Mouse (Mus musculus) hindbrain, embryonic 12.5 days (tissue): ENCODE measurements around the gene Uncx. TPM values are rescaled to one million over a fixed set of nuclear protein-coding genes. Genes with fewer than 3 reads are reported as not detected.

ENCODE experiments used
- ATAC-seq: fragments of 200-750 bp; cut with Nextera tagmentation; 2 replicates; pipeline ENCODE4 v1.8.0; 2017; ENCODE audit warnings: moderate TSS enrichment; ENCODE audit not compliant: low FRiP score
- H3K27ac ChIP-seq: fragments of 300-500 bp; sonication (generic); 2 replicates; pipeline ENCODE4 v1.5.1; 2016; ENCODE audit warnings: mild to moderate bottlenecking
- H3K27me3 ChIP-seq: fragments of 300-500 bp; sonication (generic); 2 replicates; pipeline ENCODE4 v1.6.1; 2016; ENCODE audit warnings: mild to moderate bottlenecking
- H3K36me3 ChIP-seq: fragments of 300-500 bp; sonication (generic); 2 replicates; pipeline ENCODE4 v1.6.1; 2016; ENCODE audit warnings: mild to moderate bottlenecking
- H3K4me1 ChIP-seq: fragments of 300-500 bp; sonication (generic); 2 replicates; pipeline ENCODE4 v1.6.1; 2016
- H3K4me2 ChIP-seq: fragments of 300-500 bp; sonication (generic); replicated peaks from 2 replicates; pipeline ENCODE4 v1.6.1; 2016; ENCODE audit warnings: mild to moderate bottlenecking
- H3K4me3 ChIP-seq: fragments of 300-500 bp; sonication (generic); 2 replicates; pipeline ENCODE4 v1.5.1; 2016; ENCODE audit warnings: mild to moderate bottlenecking
- H3K9ac ChIP-seq: fragments of 300-500 bp; sonication (generic); 2 replicates; pipeline ENCODE4 v1.6.1; 2016; ENCODE audit warnings: mild to moderate bottlenecking, moderate library complexity
- H3K9me3 ChIP-seq: fragments of 300-500 bp; sonication (generic); replicated peaks from 2 replicates; pipeline ENCODE4 v1.6.1; 2016; ENCODE audit warnings: mild to moderate bottlenecking
- WGBS: fragments of 180-500 bp; shearing (Covaris S2); methylation state at CpG from one replicate; pipeline ENCODE4 v1.1.7; 2016; 5-methylcytosine and 5-hydroxymethylcytosine counted together
- polyA plus RNA-seq: library from polyadenylated mRNA; unstranded; fragments of >200 nt; fragmentation: Nextera tagmentation; extraction: Ambion mirVana; gene quantifications from 2 replicates; pipeline ENCODE4 v1.2.1, GENCODE M21; 2016

Gene Uncx
- polyA plus RNA-seq, 1 experiment from 2014 or later = 97.3 TPM

DNA sequence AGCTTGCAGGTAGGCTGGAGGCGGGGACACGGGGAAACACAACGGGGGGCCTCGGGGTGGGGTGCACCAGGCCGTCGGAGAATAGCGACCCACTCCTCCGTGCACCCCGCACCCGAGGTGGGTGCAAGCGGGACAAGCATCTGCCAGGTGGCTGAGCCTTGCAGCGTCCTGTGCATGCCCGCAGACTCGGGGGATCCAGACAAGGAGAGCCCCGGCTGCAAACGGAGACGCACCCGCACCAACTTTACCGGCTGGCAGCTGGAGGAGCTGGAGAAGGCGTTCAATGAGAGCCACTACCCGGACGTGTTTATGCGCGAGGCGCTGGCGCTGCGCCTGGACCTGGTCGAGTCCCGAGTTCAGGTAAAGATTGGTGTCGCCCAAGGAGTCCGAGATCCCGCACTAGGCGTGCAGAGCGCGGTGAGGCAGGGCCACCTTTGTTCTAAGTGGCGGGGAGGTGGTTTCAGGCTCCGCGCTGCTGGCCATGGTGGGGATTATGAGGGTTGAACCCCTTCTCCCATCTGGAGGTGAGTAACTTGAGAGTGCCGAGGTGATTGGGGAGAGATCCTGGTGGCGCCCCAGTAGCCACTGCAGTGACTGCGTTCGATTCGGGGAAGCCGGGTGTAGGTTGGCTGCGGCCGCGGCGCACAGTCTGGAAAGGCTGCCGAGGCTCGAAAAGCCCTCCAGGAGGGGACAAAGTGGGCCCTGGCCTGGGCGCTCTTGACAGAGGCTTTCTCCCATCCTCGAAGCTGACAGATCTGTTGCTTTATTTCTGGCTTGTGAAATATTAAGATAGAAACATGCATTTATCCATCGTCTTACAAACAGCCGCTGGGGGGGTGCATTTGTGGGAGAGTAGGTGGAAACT, 1.2 kb downstream of the Uncx start:
- H3K4me2 ChIP-seq = peak overlapping the region; percentile 60
- peak overlapping the region; percentile 51 for H3K4me3 ChIP-seq
- H3K27ac ChIP-seq = peak overlapping the region; percentile 91
- H3K4me1 ChIP-seq = peaks cover 29% of the 10 kb centered on the region
- H3K36me3 ChIP-seq = no peaks in the 10 kb centered on the region
- WGBS = under 1% methylated on average over 54 of the region's 54 CpGs
- H3K9me3 ChIP-seq = no peaks in the 10 kb centered on the region
- H3K27me3 ChIP-seq = peaks cover 94% of the 10 kb centered on the region
- no peak for ATAC-seq
- peak overlapping the region; percentile 69 for H3K9ac ChIP-seq

DNA sequence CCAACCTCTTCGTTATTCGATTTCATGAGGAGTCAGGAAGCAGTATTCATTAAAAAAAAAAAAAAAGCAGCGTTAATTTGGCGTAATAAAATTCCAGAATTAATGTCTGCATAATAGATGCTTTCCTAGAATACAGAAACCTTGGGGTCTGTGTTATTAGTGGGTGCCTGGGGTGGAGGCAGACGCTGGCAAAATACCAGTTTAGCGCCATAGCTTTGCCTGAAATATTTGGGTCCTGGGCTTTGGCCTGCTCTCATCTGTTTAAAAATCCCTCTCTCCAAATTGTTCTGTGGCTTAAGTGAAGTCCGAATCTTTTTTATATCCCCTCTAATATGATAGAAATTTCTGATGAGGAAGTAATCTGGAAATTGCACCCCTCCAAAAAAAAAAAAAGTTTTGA, 1.9 kb downstream of the Uncx start:
- Histone ChIP-seq H3K4me2 (peak overlapping the region; percentile 60), H3K4me3 (peak overlapping the region; percentile 51), H3K27ac (peak overlapping the region; percentile 91), H3K4me1 (peaks cover 31% of the 10 kb centered on the region), H3K36me3 (no peaks in the 10 kb centered on the region), H3K27me3 (peaks cover 95% of the 10 kb centered on the region), H3K9me3 (no peaks in the 10 kb centered on the region), H3K9ac (peak overlapping the region; percentile 69)
- 5% methylated on average over 7 of the region's 7 CpGs for WGBS
- no peak for ATAC-seq

DNA sequence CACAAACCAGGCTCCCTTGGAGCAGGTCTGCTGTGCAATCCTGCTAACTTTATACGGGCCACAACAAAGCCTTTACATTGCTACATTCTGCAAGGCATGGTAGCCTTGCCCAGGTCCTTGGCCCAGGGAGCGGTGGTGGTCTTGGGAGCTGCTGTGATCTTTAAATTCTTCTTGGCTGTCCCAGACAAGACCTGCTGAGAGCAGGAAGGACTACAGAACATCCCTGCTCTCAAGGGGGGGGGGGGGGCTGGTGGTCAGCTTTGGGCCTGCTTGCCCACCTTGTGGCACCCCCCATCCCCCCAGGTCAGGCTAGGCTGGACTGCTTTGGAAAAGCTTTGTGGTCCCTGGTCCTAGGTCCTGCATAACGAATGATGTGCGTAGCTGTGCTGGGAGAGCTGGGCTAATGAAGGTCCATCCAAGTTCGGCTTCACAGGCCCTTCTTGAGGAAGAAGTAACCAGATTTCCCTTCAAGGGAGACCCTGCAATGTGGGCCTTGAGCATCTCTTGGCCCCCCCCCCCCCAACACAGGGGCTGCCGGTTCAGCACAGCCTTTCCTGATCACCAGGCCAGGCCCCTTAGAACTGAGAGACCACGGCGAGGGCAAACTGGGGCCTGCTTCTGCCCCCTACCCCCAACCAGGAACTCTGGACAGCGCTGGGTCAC, 2.5 kb downstream of the Uncx start:
- peak overlapping the region; percentile 91 for H3K27ac ChIP-seq
- peaks cover 28% of the 10 kb centered on the region for H3K4me1 ChIP-seq
- ATAC-seq = no peak
- peak overlapping the region; percentile 51 for H3K4me3 ChIP-seq
- H3K4me2 ChIP-seq = peak overlapping the region; percentile 60
- 5% methylated on average over 9 of the region's 9 CpGs for WGBS
- no peaks in the 10 kb centered on the region for H3K36me3 ChIP-seq
- peaks cover 93% of the 10 kb centered on the region for H3K27me3 ChIP-seq
- peak overlapping the region; percentile 69 for H3K9ac ChIP-seq
- no peaks in the 10 kb centered on the region for H3K9me3 ChIP-seq

DNA sequence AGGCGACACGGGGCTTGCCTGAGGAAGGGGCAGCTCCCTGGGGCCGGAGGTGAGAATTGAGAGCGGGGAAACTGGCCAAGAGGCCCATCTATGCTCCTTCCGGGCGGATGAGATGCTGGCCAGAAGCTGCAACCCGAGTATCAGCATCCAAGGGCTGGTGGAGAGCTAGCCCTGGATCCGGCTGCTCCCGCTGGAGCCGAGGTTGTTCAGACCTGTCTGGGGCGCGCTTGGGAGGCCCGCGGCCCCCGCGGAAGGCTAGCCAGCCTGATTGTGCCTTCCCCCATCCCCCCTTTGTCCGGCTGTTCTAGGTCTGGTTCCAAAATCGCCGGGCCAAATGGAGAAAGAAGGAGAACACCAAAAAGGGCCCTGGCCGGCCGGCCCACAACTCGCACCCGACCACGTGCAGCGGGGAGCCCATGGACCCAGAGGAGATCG, 3.1 kb downstream of the Uncx start:
- H3K27ac ChIP-seq = peak overlapping the region; percentile 91
- ATAC-seq = no peak
- H3K9me3 ChIP-seq = no peaks in the 10 kb centered on the region
- peak overlapping the region; percentile 60 for H3K4me2 ChIP-seq
- H3K4me3 ChIP-seq = peak overlapping the region; percentile 51
- H3K4me1 ChIP-seq = peaks cover 28% of the 10 kb centered on the region
- H3K36me3 ChIP-seq = no peaks in the 10 kb centered on the region
- under 1% methylated on average over 26 of the region's 26 CpGs for WGBS
- H3K9ac ChIP-seq = peak overlapping the region; percentile 69
- H3K27me3 ChIP-seq = peaks cover 93% of the 10 kb centered on the region

DNA sequence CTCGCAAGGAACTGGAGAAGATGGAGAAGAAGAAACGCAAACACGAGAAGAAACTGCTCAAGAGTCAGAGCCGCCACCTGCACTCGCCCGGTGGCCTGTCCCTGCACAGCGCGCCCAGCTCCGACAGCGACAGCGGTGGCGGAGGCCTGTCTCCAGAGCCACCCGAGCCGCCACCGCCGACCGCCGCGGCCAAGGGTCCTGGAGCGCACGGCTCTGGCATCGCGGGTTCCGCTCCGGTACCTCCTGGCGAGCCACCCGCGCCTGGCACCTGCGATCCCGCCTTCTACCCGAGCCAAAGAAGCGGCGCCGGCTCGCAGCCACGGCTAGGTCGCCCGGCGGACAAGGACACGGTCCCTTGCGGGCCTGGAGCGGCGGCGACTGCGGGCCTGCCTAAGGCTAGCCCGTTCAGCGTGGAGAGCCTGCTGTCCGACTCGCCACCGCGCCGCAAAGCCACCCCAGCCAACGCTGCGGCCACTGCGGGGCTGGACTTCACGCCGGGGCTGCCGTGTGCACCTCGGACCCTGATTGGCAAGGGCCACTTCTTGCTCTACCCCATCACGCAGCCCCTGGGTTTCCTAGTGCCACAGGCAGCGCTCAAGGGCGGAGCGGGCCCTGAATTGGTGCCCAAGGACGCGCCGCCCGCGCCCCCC, 3.6 kb downstream of the Uncx start:
- Histone ChIP-seq H3K36me3 (no peaks in the 10 kb centered on the region), H3K4me3 (peak overlapping the region; percentile 51), H3K4me1 (peaks cover 27% of the 10 kb centered on the region), H3K9ac (peak overlapping the region; percentile 69), H3K27me3 (peaks cover 92% of the 10 kb centered on the region), H3K9me3 (no peaks in the 10 kb centered on the region), H3K4me2 (peak overlapping the region; percentile 60), H3K27ac (peak overlapping the region; percentile 91)
- ATAC-seq = no peak
- WGBS = 1% methylated on average over 59 of the region's 68 CpGs

DNA sequence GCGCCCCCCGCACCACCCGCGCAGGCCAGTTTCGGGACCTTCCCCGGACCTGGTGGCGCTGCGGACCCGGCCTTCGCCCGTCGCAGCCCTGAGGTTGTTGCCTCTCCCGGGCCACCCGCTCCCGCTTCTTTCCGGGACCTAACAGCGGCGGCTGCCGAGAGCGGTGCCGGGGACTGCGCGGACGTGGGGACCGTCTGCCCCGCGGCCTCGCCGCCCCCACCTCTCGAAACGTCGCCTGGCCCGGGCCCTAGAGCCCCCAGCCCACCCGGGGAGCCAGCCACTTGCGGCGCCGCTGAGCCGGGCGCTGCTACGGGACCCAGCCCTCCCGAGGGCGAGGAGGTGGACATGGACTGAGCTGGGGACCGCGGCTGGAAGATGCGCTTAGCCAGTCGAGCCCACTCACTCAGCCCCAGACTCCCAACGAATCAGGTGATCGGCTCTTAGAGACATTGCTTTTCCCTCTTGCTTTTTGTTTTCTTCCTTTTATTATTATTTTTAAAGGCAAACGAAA, 4.2 kb downstream of the Uncx start:
- H3K9ac ChIP-seq = peak overlapping the region; percentile 69
- no peaks in the 10 kb centered on the region for H3K36me3 ChIP-seq
- H3K27me3 ChIP-seq = peaks cover 92% of the 10 kb centered on the region
- H3K4me1 ChIP-seq = peaks cover 32% of the 10 kb centered on the region
- H3K9me3 ChIP-seq = no peaks in the 10 kb centered on the region
- WGBS = 1% methylated on average over 49 of the region's 49 CpGs
- peak overlapping the region; percentile 91 for H3K27ac ChIP-seq
- H3K4me3 ChIP-seq = peak overlapping the region; percentile 51
- H3K4me2 ChIP-seq = peak overlapping the region; percentile 60
- ATAC-seq = no peak

DNA sequence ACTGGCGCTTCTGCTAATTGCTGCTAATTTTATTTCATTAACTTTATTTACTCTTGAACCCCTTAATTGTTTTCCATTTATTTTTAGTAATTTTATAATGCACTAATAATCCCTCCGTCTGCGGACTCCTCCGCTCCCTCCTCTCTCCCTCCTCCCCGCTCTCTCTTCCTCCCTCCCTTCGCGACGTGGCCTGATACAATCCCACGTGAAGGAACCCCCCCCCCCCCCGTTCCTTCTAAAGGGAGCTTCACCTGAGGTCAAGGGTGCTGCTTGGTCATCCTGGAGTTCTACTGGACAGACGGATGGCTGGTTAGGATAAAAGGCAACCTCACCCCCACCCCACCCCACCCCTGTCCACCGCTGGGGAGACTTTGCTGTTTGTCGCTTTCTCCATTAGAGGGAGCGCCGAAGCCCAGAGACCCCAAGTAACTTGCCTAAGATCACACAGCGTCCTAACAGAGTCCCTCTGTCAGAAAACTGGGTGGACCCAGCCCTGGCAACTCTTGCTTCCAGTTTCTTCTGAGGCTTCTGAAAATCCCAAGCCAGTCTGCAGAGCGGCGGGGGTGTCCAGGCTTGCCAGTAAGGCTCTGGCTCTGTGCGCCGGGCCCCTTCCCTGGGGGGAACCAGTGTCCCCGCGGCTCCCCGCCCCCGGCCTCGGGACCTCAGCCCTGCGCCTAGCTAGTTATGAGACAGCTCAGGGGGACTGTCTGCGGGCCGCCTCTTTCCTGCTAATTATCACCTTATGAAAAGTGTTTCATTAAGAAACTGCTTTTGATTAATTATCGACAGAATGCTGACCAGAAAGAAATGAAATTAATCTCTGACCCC, 10.4 kb downstream of the Uncx start:
- 2% methylated on average over 26 of the region's 29 CpGs for WGBS
- H3K9me3 ChIP-seq = no peaks in the 10 kb centered on the region
- peak overlapping the region; percentile 33; the same call in 1 of the 2 replicates for H3K9ac ChIP-seq
- H3K27ac ChIP-seq = peak overlapping the region; percentile 91
- H3K4me1 ChIP-seq = peaks cover 72% of the 10 kb centered on the region
- peaks cover 85% of the 10 kb centered on the region for H3K27me3 ChIP-seq
- peak overlapping the region; percentile 60 for H3K4me2 ChIP-seq
- 0 out of 2 replicates have a peak overlapping the region, but pooled peaks have one; percentile 13 for H3K4me3 ChIP-seq
- no peak for ATAC-seq
- H3K36me3 ChIP-seq = no peaks in the 10 kb centered on the region

DNA sequence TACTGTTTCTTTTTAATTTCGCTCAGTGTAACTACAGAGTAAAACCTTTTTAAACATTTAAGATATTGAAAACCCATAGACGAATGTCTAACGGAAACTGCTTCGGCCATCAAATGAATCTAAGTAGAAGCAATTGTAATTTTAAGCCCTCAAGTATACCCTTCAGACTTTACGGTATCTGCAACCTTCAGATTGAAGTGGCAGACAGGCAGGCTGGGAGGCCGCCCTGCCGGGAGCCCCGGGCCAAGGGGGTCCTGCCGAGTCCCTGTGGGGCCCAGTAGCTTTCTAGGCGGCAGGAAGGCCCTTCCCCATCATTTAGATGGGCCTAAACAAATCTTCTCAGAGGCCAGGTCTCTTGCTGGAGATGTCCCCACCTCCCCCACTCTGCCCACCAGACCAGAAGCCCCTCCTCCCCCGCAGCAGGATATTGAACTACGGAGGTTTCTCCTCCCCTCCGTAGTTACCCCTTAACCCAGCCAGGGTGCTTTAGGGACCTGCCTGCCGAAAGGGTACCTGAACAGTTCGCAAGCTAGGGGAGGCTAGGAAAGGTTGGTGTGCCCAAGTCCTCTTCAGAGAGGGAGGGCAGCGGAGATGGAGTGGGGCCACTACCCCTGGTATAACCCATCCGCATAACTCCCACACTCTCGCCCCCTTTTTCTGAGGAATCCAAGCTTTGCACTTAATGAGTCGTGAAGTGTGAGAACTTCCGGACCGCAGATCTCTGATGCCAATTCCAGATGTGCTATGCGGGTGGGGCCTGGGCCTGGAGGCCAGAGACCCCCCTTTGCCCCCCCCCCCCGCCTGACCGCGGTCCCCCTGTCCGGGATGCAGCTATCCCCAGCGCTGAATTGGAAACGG, 11.4 kb downstream of the Uncx start:
- Histone ChIP-seq H3K4me2 (no peak overlapping the region), H3K4me3 (no peak overlapping the region), H3K27me3 (peaks cover 84% of the 10 kb centered on the region), H3K36me3 (no peaks in the 10 kb centered on the region), H3K9ac (no peak overlapping the region), H3K27ac (peak overlapping the region; percentile 60; the same call in 1 of the 2 replicates), H3K4me1 (peaks cover 80% of the 10 kb centered on the region), H3K9me3 (no peaks in the 10 kb centered on the region)
- no peak for ATAC-seq
- 2% methylated on average over 28 of the region's 28 CpGs for WGBS

DNA sequence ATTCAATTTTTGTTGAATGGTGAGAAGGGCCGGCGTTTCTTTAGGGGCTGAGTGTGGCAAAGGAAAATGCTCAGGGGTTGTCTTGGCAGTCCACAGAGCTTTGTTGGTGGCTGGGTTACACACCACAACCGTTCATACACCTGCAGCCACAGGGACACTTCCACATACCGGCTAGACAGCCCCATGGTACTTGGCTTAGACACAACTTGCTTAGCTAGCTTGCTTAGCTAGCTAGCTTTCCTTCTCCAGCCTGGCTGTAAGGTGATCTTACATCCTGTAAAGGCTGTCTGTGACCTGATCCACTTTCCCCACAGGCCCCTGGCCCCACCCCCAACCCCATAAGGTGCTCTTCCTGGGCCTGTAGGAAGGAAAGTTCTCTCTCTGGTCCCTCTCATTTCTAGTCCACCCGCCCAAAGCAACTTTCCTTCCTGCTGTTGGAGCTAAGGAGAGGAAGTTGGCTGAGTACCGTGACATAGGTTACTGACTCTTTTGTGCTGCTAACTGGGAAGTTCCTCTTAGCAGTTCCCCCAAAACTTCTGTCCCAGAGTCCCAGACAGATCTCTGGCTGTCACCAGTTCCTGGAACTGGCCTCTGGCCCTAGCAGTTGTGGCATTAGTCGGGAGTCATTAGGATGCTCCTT, 12.3 kb downstream of the Uncx start:
- no peaks in the 10 kb centered on the region for H3K9me3 ChIP-seq
- H3K4me1 ChIP-seq = peaks cover 83% of the 10 kb centered on the region
- H3K4me3 ChIP-seq = no peak overlapping the region
- WGBS = 5% methylated on average over 7 of the region's 7 CpGs
- peak overlapping the region; percentile 30; the same call in 1 of the 2 replicates for H3K27ac ChIP-seq
- no peak overlapping the region for H3K4me2 ChIP-seq
- no peaks in the 10 kb centered on the region for H3K36me3 ChIP-seq
- peaks cover 89% of the 10 kb centered on the region for H3K27me3 ChIP-seq
- H3K9ac ChIP-seq = no peak overlapping the region
- ATAC-seq = no peak

DNA sequence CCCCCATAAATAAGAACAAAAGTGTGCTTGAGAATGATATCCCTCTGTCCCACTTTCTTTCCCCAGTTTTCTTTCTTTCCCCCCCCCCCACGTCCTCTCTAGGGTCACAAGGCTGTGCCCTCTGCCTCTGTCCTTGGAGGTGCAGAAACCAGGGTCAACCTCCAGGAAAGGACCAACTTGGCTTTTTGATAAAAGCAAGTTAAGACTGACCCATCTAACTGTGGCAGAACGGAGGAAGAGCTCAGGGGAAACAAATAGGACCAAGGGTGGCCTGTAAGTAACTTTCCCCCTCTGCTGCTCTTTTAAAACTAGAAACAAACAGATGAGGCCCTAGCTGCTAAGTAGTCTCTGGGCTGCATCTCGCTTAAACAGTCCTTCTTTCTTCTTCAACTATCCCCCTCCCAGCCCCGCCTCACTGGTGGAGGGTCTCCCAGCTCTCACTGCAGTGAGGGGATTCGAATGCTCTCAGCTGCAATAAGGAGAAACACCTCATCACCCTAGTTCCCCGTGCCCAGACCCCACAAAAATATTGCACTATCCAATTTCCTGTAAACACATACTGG, 12.9 kb downstream of the Uncx start:
- Histone ChIP-seq H3K27me3 (peaks cover 90% of the 10 kb centered on the region), H3K27ac (no peak overlapping the region), H3K4me3 (no peak overlapping the region), H3K9ac (no peak overlapping the region), H3K36me3 (no peaks in the 10 kb centered on the region), H3K4me2 (no peak overlapping the region), H3K9me3 (no peaks in the 10 kb centered on the region), H3K4me1 (peaks cover 79% of the 10 kb centered on the region)
- 4% methylated on average over 6 of the region's 6 CpGs for WGBS
- ATAC-seq = no peak
